Mouse (Mus musculus) spleen, adult 18-20 months (tissue): ENCODE data around the gene Ctnna3.

Experiments used
- DNase-seq, 2 experiments: peaks; one replicate each; pipeline ENCODE4 v3.0.0; 2022; ENCODE audit warnings: mixed read lengths in 2 of 2

The Ctnna3 gene

DNA sequence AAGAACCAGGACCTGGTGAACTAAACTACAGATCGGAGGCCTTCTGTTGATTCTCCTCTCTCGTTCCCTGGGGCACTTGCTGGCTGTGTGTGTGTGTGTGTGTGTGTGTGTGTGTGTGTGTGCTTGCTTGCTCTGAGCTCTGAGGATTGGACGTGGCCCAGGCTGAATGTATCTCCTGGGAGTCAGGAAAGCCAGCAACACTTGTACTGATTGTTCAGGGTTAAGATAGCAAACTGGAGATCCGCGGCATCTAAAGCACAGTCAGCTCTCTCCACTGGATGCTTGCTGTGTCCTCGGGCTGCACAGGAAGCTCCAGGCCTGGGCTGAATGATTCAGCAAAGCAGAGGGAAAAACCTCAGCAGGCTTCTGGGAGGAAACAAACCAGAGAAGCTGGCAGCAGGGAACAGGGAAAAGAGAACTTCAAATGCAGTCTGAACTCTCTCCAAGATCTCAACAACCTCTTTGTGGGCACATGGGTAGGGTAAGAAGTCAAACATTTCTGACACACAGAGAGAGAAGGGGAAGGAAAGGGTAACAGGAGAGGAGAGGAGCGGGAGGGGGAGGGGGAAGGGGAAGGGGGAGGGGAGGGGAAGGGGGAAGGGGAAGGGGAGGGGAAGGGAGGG is 524.5 kb downstream of the Ctnna3 start:
- DNase-seq, result no peak

DNA sequence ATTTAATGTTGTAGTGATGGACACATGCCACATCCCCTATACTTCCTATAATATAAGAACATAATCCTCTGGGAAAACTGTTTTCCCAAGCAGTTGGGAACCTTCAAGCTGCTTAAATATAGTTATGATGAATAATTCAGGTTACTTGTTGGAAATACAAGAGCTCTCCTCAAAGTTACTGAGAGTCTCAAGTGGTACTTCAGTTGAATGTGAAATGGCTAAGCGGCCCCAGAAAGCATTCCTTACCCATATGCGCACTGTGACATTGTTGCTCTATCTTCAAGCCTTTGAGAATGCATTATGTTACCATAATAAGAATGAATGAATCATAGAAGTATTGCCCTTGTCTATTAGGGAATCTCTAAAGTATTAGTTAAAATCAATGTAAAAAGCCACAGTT is 542.4 kb downstream of the Ctnna3 start:
- no peak for DNase-seq

- no peak for DNase-seq
These were observed 548.2 kb downstream of the Ctnna3 start for GRCm38 (mm10) chr10:63978101-63978500.

DNA sequence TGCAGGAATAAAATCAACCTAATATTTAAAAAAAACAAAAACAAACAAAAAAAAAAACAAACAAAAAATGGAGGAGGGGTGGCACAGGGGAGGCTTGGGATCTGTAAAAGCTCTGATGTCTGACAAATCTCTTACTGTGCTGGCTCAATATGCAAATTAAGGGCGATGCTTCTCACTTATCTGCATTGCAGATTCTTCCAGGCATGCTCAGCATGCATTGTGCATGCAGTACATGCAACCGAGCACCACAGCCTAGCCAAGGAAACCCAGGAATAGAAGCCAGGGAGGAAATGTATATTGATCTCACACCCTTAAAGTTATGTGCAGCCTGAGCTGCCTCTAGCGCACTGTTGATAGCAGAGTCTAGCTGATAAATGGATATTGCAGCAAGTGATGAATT is 548.6 kb downstream of the Ctnna3 start:
- DNase-seq, result no peak

GRCm38 (mm10) chr10:63978969-63979368 is 549.1 kb downstream of the Ctnna3 start:
- DNase-seq, result no peak

DNA sequence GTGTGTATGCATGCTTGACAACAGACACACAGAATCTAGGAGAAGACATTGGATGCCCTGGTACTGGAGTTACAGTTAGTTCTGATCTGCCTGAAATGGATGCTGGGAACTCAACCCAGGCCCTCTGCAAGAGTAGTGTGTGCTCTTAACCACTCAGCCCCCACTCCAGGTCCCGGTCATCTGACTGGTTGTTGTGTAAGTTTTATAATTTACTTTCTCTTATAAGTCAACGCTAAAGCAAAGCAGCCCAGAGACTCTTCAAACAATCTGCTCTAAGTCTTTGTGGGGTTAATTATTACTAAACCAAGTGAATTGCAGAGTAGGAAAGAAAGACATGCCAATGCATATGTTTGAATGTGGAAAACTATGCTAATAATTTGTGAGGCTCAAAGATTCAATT is 549.5 kb downstream of the Ctnna3 start:
- no peak for DNase-seq

- no peak for DNase-seq
These were observed 555.7 kb downstream of the Ctnna3 start for GRCm38 (mm10) chr10:63985576-63985975.

GRCm38 (mm10) chr10:63994251-63994650 is 564.4 kb downstream of the Ctnna3 start:
- no peak for DNase-seq

GRCm38 (mm10) chr10:64001531-64001930 is 571.6 kb downstream of the Ctnna3 start:
- DNase-seq, result no peak

GRCm38 (mm10) chr10:64001996-64002395 is 572.1 kb downstream of the Ctnna3 start:
- no peak for DNase-seq

DNA sequence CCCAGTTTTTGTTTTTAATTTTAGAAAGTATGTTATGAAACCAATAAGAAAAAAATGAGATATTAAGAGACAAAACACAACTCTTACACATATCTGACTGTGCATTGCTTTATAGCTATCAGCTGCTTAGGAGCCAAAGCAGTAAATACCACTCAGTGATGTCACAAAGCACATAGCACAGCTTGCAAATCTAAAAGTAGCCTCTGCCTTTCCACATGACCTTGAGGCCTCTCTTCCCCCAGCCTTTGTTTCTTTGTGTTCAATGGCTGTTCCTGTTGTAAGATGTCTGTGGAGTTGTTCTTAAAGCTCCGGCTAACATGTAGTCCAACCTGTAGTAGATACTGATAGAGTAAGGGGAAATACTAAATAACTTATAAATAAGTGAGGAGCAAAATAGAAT is 590.4 kb downstream of the Ctnna3 start:
- no peak for DNase-seq

DNA sequence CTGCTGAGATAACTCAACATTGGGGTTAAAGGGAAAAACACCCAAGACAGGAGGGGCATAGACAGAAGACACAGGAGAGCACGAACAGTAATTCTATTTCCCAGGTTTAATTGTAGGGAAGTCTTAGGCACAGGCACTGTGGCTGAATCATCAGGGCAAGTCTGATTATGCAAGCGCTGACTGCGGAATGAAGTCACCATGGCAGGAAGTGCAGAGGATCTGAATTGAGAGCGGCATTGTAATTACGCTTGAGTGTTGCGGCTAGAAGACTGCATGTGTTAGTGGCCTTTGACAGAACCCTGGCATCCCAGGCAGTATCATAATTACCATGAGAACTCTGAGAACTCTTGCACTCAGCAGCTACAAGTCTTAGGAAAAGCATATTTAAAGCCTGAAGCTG is 593.4 kb downstream of the Ctnna3 start:
- DNase-seq, result no peak

DNA sequence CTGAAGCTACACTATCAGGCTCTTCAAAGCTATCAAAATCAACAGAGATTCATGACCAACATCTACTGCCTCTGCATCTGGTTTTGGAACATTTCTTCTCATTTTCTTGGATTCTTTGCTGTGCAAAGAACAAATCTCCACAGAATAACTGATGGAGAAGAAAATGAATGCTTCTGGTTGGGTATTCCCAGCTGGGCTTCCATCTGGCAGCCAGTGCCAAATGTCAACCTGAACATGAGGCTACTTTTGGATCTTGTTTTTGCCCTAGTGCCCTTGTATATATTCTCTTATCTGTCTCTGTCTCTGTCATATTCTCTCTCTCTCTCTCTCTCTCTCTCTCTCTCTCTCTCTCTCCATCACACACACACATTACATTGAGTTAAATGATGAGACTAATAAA is 601.0 kb downstream of the Ctnna3 start:
- DNase-seq, result no peak

DNA sequence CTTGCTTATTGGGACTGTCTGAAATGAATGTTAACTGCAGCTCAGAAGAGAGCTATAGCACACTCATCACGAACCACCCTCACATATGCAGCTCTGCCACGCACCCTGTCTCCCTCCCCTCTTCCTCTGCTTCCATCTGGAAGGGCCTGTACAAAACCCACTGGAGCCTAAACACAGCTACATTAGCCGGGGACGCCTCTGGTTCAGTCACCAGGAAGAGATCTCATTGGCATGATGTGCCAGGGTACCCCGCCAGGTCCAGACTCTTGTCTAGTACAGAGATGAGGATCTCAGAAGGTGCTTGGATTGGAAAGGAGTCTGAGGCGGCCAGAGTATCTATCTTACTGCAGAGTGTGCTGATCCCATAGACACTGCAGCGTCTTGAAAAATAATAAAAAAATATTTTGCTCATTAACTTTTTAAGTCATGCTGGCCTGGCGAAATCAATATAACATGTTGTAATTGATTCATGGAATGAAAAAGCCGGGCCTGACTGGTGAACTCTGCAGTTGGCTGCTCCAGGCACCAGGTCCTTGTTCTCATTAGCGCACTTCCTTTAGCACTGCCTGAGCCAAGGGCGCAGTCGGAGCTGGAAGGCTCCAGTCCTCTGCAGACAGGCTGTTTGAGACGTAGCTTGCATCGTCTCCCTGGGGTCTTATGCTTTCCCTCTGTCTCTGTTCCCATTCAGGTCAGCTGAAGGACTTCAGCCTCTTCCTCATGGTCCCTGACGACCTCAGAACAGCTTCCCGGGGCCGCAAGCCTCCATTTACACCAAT is 610.0 kb downstream of the Ctnna3 start:
- no peak for DNase-seq

DNA sequence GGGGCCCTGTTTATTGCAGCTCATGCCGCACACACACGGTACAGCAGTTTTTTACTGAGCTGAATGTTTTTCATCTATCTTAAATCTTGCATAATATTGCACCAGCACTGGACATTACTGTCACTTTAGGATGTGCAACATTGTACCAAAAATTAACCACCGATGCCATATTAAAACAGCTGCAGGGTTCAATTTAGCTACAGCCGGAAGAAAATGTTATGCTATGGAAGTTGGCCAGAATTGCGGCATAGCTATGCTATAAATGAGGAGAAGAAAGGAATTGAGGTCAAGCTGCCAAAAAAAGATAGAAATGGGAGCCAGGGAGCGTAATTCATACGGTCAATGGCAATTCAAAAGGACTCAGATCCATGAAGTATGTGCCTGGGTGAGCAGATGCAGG is 611.3 kb downstream of the Ctnna3 start:
- DNase-seq, result no peak

GRCm38 (mm10) chr10:64041892-64042291 is 612.0 kb downstream of the Ctnna3 start:
- no peak for DNase-seq

DNA sequence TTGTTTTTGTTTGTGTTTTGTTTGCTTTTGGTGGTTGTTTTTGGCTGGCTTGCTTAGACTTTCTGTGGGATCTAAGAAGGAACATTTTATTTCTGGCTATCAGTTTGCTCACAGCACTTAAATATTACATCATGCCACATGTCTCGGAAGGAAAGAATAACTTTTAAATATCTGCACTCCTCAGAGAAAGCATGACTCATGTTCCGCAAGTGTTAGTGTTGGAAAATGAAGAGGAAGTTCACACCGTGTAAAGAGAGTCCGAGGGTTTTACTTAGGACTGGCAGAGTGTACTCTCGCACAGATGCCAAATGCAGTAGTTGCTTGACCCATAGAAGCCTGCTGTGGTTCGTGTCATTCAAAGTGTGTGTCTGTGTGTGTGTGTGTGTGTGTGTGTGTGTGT is 619.3 kb downstream of the Ctnna3 start:
- DNase-seq, result no peak

DNA sequence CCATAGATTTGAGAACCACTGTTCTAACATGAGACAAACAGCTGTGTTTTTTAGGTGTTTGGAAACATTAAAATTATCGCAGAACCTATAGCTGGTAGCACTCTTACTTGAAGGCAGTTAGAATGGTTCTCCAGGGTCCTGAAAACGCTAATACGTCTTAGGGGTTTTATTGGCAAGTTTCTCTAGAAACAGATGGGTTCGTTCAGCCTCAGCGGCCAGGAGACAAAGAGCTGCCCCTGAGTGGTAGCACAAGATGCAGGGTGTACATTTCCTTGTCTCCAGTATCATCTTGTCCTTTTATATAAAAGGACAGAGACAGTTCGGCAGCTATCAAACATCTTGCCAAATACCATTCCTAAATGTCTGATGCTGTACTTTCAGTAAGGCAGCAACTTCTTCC is 620.0 kb downstream of the Ctnna3 start:
- no peak for DNase-seq

DNA sequence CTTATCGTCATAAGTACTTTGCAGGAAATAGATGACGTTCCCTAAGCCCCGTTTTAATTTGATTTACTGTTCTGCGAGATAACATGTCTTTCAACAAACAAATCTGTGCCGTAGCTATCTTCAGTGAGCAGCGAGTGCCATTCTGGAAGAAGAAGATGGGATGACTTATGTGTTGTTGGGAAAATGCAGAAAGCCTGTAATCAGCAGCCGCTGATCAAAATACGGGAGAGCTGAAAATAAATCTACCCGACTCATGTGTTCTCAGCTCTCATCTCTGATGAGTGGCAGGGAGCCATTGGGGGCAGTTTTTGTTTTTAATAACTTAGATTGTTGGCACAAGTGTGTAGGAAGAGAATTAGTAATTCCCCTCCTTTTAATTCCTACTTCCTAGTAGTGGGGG is 633.8 kb downstream of the Ctnna3 start:
- no peak for DNase-seq

DNA sequence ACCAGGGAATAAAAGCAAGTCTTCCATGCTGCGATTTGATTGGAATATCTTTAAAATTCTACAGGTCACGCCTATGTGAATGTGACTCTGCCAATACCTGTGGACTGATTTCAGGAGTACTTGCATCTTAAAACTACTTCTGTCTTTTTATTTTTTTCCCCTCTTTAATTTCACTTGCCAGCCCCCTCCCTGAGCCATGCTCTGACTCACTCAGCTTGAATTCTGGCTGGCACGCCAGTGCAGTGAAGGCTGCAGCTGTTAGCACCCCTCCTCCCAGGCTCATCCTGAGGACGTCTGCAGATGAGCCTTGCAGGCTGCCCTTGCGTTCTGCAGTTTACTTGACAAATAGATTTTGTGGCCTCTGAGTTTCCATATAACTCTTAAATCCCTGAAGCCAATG is 646.0 kb downstream of the Ctnna3 start:
- DNase-seq, result no peak

DNA sequence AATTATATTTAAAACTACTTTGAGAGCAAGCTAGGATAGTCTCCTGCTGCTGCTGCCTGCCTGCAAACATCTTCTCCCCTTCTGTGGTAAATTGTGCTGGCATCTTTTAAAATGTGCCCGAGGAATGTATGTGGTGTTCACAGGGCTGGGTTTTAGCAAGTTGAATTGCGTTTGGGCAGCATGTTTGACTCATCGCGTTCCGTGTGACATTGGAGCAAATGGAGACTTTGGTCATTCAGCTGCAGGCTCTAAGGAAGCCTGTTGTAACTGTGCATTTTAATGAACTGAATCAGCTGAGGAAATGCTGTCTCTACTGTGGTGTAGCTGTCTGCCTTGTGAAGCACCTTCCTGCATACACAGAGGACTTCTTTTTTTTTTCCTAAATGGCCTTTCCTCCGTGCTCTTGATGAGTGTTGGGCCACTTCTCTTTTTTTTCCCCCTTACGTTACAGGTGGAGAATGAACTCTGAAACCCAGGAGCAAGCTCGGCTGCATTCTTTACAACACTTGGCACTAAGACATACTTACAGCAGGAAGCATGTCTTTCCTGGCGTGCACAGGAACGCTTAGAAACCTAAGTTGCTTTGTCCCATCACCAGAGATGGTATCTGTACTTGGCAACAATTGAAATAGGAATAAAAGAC is 646.6 kb downstream of the Ctnna3 start:
- no peak for DNase-seq

DNA sequence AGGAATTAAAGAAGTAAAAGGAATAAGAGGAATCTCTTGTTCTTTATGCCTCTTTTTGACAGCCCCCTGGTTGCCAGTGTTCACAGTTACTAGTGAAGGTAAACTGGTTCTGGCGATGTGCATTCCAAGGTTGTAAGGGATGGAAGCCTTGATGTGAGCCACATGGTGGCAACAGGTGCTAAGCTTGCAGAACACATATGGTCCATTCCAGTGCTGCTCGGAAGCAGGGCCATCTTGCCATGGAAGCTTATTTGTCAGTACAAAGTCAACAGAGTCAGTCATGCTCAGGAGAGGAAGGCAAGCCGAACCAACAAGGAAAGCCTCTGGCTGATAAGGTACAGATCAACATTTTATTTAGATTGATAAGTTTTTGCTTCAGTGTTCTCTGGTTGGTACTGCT is 652.4 kb downstream of the Ctnna3 start:
- no peak for DNase-seq

DNA sequence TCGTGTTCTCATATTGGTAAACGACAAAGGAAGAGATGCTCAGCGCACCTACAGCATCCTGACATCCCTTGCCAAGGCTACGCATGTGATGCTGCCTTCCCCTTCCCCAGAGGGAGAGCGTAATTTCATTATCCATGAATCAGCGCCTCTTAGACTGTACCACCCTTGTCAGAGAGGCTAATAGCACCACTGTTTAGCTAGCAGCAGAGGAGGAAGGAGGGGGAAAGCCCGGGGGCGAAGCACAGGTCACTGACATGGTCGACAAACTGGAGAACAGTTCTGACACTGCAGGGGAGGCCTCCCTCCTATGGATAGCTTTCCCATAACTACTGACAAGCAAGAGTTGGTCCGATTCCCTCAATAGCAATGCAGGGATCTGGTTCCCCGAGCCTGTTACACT is 653.9 kb downstream of the Ctnna3 start:
- DNase-seq, result no peak

GRCm38 (mm10) chr10:64084465-64084864 is 654.6 kb downstream of the Ctnna3 start:
- DNase-seq, result no peak
